Mouse (Mus musculus) kidney, postnatal 10 days (tissue): ENCODE measurements around the gene Btk.
"Not testable (repeated sequence)": the region's sequence is repeated elsewhere in the genome, so short reads cannot be mapped to it uniquely, and the experiment has no call there.

Experiments
- DNase-seq: peaks from one replicate; pipeline ENCODE4 v3.0.0; 2021; ENCODE audit warnings: mixed read lengths

Gene Btk

GRCm38 (mm10) chrX:134580528-134581305, 2.7 kb downstream of the Btk start:
- no peak for DNase-seq

DNA sequence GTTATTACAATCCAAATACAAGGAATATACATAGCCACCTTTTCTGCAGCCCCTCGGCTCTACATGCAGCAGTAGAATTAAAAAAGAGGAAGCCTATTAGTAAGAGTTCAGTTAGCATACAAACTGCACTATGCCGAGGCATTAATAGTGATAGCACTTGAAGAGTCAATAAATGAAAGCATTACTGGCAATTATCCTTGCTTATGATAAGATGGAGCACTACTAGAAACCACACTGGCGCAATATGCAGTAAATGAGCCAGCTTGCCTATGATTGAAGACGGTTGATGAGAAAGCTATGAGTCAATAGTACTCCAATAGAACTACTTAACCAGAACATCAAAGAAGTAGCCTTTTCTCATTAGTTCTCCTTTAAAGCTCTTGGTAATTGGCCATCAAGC, 5.5 kb downstream of the Btk start:
- no peak for DNase-seq

DNA sequence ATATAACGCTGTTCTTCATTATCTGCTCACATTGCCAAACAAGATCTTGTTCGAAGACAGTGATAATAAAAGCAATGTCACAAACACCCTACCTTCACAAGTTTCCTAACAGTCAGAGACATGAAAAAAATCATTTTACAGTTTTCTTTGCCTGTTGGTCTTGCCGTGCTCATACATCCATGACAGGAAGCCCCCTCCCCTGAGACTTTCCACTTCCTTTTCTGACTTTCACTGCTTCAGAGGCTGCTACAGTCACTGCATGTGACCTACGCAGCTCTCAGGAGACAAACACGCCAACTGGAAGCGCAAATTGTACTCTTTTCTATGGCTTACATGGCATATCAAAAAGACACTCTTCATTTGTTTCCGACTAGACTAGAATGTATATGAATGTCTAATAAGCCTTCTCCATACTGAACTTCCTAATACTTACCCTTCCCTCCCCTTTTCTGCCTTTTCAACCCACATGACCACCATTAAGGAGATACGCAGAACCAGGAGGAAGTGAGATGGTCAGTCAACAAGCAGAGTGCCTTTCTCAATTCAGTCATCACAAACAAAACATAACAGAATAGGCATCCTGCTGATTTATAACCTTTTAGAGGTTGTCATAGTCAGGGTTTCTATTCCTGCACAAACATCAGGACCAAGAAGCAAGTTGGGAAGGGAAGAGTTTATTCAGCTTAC, 16.7 kb downstream of the Btk start:
- DNase-seq, result no peak

- DNase-seq, result no peak
Measured at GRCm38 (mm10) chrX:134564326-134564725, 19.0 kb downstream of the Btk start.

- DNase-seq, result no peak
Measured at GRCm38 (mm10) chrX:134554425-134554824, 28.9 kb downstream of the Btk start.

DNA sequence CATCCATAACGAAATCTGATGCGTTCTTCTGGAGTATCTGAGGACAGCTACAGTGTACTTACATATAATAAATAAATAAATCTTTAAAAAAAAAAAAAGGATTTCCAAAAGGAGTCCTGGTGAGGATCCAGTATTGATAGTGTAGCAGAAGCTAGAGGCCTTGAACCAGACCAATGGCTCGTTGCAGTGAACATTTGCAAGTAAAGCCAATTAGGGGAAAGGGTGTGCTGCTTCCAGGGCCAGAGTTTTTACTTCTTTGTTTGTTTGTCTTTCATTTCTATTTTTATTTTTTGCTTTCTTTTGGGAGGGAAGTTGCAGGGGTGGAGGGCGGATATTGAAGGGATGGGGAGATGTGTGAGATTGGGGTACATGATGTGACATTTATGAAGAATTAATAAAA, 30.0 kb downstream of the Btk start:
- no peak for DNase-seq

DNA sequence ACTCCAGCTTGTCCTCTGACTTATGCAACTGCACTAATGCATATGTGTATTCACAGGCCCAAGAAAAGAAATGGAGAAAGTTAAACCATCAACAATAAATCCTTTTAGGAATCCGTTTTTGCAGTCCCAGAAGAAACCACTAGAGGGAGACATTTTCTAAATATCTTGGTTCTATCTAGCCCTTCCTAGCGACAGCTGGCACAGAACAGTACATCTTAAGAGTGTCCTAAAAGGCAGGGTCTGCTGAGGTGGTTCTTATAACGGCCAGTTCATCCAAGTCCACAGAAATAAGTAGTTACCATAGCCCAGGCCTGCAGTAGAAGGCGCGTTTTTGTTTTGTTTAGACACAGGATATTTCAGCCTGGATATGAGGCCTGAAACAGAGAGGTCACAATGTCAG, 32.5 kb downstream of the Btk start:
- DNase-seq, result peak; percentile 6

DNA sequence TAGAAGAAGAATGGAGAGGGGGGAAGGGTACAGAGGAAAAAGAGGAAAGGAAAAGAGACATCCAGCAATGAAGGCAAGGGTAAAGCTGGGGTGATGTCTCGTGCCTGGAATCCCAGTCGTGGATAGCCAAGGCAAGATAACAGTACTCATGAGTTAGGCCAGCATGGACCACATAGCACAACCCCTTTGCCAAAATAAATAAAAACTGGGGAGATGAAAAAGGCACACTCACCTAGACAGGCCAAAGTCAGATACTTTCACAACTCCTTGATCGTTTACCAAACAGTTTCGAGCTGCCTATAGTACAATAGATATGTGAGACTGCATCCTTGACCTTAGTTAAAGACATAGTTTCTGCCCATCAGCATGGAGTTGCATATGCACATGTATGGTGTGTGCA, 36.0 kb downstream of the Btk start:
- DNase-seq, result no peak

GRCm38 (mm10) chrX:134541955-134542308, 41.4 kb downstream of the Btk start:
- no peak for DNase-seq

- peak; percentile 78 for DNase-seq
Measured at GRCm38 (mm10) chrX:134541145-134541954, 42.0 kb downstream of the Btk start, which contains the start of gene Timm8a1. Gene Timm8a1, minus strand, starts transcription at chrX:134541865.

GRCm38 (mm10) chrX:134540414-134541135, 42.8 kb downstream of the Btk start:
- peak; percentile 6 for DNase-seq

GRCm38 (mm10) chrX:134539795-134540194, 43.6 kb downstream of the Btk start:
- not testable (repeated sequence) for DNase-seq

GRCm38 (mm10) chrX:134533346-134533745, 50.0 kb downstream of the Btk start:
- no peak for DNase-seq

DNA sequence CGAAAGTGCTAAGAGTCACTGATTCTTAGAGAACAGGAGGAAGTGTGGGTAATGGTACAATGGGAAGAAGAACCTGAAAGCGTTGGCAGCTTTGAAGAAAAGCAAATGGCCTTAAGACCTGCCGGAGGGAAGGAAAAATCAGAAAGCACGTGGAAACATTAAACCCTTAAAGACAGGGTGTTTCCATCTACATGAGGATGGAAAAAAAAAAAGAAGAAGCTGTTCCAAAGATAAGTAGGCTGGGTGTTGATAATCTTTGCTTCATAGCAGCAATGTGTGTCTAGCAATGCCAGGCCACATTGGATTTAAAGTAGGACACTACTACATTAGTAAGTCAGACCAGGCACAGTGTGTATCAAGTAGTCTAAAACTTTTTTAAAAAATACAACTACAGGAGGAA, 58.1 kb downstream of the Btk start:
- DNase-seq, result no peak

GRCm38 (mm10) chrX:134523772-134524171, 59.6 kb downstream of the Btk start:
- DNase-seq, result no peak

- DNase-seq, result no peak
Measured at GRCm38 (mm10) chrX:134509473-134509872, 73.9 kb downstream of the Btk start.

DNA sequence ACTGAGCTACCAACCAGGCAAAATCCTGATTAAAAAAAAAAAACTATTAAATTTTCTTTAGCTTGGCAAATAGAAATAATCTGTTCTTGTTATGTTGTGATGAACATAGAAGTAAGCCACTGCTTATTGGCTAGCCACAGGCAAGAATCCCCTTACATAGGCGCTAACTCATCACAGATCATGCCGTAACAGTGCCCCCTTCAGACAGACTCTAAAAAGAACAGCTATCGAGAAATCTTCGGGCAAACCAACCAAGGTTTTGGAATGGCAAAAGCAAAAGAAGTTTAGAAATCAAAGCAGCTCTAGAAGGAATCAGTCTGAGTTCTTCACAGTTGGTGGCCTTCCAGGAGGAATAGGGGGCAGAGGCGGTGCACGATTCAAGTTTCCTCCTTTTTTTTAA, 75.4 kb downstream of the Btk start:
- no peak for DNase-seq

DNA sequence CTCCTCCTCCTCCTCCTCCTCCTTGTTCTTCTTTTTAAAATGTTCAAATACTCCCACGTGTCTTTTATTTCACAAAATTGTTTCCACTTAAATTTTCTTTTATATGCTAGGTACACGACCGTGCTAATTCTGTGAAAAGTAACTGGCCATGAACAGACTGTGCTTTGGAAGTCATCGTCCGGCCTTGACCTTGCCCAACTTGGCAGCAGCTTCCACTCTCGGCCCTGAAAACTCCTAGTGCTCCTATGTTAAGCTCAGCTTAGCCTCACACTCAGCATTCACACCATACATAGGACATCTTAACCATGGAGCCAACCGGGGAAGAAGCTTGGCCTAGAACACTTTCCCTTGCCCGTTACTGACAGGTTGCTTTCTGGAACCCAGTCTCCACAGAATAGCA, 82.7 kb downstream of the Btk start:
- no peak for DNase-seq
